Mouse (Mus musculus) intestine, embryonic 16.5 days (tissue): ENCODE results near the gene Amot. TPM values are rescaled to one million over a fixed set of nuclear protein-coding genes. Genes with fewer than 3 reads are reported as not detected.
A peak's percentile ranks its signal among the peaks of the same experiment; 100 is the strongest.

Experiments
- ATAC-seq: fragments of 200-750 bp; cut with Nextera tagmentation; 2 replicates; pipeline ENCODE4 v1.8.0; 2017; ENCODE audit warnings: moderate TSS enrichment, moderate library complexity
- H3K27ac ChIP-seq: fragments of 300-500 bp; sonication (generic); 2 replicates; pipeline ENCODE4 v1.5.1; 2014; ENCODE audit warnings: mild to moderate bottlenecking, low read length
- H3K27me3 ChIP-seq: fragments of 300-500 bp; sonication (generic); replicated peaks from 2 replicates; pipeline ENCODE4 v1.6.1; 2014; ENCODE audit warnings: low read length, control low read depth, mixed read lengths; ENCODE audit not compliant: control insufficient read depth, insufficient read depth
- H3K36me3 ChIP-seq: fragments of 300-500 bp; sonication (generic); 2 replicates; pipeline ENCODE4 v1.6.1; 2014; ENCODE audit warnings: low read length, control low read depth; ENCODE audit not compliant: control insufficient read depth, insufficient read depth
- H3K4me1 ChIP-seq: fragments of 300-500 bp; sonication (generic); 2 replicates; pipeline ENCODE4 v1.6.1; 2014; ENCODE audit warnings: low read length, control low read depth, mixed read lengths; ENCODE audit not compliant: control insufficient read depth, insufficient read depth
- H3K4me2 ChIP-seq: fragments of 300-500 bp; sonication (generic); 2 replicates; pipeline ENCODE4 v1.6.1; 2014; ENCODE audit warnings: low read depth, low read length, control low read depth
- H3K4me3 ChIP-seq: fragments of 300-500 bp; sonication (generic); 2 replicates; pipeline ENCODE4 v1.5.1; 2014; ENCODE audit warnings: mild to moderate bottlenecking, low read length
- H3K9ac ChIP-seq: fragments of 300-500 bp; sonication (generic); 2 replicates; pipeline ENCODE4 v1.6.1; 2014; ENCODE audit warnings: low read depth, low read length
- H3K9me3 ChIP-seq: fragments of 300-500 bp; sonication (generic); 2 replicates; pipeline ENCODE4 v1.6.1; 2016; ENCODE audit warnings: low read length, control low read depth; ENCODE audit not compliant: control insufficient read depth
- WGBS: fragments of 180-500 bp; shearing (Covaris S2); extraction: QIAGEN DNeasy Blood & Tissue Kit; methylation state at CpG from one replicate; pipeline ENCODE4 v1.1.7; 2014; 5-methylcytosine and 5-hydroxymethylcytosine counted together
- polyA plus RNA-seq: library from polyadenylated mRNA; unstranded; fragments of >200 nt; fragmentation: Nextera tagmentation; extraction: Ambion mirVana; gene quantifications from 2 replicates; pipeline ENCODE4 v1.2.1, GENCODE M21; 2015

Amot gene
- polyA plus RNA-seq, 1 experiment from 2014 or later: 14.2 TPM

DNA sequence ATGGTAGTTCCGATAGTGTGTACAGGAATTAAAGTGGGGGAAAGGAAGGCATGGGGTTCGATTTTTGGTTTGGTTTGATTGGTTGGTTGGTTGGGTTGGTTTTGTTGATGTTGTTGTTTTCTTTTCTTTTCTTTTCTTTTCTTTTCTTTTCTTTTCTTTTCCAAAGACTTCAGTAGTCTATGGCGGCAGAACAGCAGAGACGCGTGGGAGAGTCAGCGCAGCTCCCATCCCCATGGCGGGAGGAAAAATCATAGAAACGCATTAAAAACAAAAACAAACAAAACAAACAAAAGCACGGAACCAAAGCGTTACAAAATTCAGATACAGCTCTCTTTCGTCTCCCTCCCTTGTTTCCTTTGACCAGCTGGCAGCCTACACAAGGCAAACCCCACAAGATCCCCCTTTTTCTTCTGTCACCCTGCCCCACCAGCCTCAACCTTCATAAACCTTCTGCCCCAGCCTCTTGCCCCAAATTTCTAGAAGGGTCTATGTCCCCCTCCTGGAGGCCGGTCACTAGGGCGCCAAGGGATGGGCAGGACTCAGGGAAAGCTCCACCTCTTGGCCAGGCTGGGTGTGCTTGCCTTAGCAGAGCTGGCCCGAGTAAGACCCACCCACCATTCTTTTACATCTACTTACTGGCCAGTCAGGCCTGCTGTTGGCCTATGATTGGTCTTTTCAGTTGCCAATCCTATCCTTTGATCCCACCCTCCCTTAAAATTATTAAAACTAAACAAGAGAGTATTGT, 648 bp upstream of the Amot start:
- Histone ChIP-seq H3K4me3 (peak overlapping the region; percentile 58), H3K27me3 (no peaks in the 10 kb centered on the region), H3K4me2 (peak overlapping the region; percentile 50), H3K36me3 (no peaks in the 10 kb centered on the region), H3K9me3 (no peaks in the 10 kb centered on the region), H3K4me1 (no peaks in the 10 kb centered on the region), H3K27ac (peak overlapping the region; percentile 54), H3K9ac (peak overlapping the region; percentile 57; the same call in 1 of the 2 replicates)
- ATAC-seq: peak; percentile 95
- WGBS: 12% methylated on average over 14 of the region's 14 CpGs

DNA sequence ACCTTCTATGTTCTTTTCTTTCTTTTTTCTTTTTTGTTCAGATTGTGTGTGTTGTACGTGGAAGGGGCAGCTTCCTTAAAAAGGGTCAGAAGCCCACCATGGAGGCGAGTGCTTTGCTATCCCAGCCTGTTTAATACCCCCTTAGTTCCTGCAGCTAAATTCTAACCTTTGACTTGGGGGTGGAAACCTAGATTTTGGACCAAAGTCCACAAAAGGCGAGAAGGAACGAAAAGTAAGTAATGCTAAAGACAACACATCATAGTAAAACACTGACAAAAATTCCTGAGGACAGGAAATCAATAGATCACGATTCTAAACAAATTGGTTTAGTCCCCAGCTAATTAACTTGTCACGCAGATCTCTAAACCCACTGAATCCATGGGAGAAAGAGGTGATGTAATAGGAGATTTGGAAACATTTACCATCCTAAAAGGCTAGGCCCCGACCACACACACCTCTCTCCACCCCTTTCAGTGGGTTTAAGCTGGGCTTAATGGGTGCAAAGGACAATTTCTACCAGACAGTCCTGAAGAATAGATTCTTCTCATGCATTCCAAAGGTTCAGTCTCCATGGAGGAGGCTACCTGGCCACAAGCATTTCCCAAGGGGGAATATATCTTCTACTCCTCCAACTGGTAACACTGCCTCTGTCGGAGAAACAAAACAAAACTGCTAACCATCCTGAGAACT, 3.2 kb downstream of the Amot start:
- Histone ChIP-seq H3K27ac (no peak overlapping the region), H3K4me2 (no peak overlapping the region), H3K27me3 (no peaks in the 10 kb centered on the region)

DNA sequence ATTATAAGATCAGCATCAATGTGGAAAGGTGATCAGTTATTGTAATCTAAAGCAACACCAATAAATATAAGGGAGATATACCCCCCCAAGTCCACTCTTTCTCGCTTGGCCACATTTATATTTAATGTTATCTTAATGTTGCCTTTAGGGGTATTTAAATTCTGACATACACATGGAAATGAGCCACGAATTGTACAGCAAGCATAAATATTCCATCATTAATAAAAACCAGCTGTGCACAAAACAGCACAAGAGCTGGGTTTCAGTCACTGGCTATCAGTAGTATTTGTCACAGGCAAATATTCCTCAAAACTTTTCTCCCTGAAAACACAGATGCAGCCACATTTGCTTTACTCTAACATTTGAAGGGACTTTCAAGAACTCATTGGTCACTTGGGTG, 5.9 kb downstream of the Amot start:
- Histone ChIP-seq H3K9ac (no peak overlapping the region), H3K4me1 (no peaks in the 10 kb centered on the region), H3K4me2 (no peak overlapping the region), H3K9me3 (no peaks in the 10 kb centered on the region), H3K27me3 (no peaks in the 10 kb centered on the region), H3K36me3 (no peaks in the 10 kb centered on the region), H3K4me3 (no peak overlapping the region), H3K27ac (no peak overlapping the region)
- 52% methylated on average over 2 of the region's 2 CpGs for WGBS
- no peak for ATAC-seq

More for the DNA sequence above, 3.2 kb downstream of the Amot start:
- Histone ChIP-seq H3K4me3 (no peak overlapping the region), H3K36me3 (no peaks in the 10 kb centered on the region), H3K4me1 (no peaks in the 10 kb centered on the region), H3K9me3 (no peaks in the 10 kb centered on the region), H3K9ac (no peak overlapping the region)
- ATAC-seq: no peak
- WGBS: 57% methylated on average over 8 of the region's 8 CpGs

DNA sequence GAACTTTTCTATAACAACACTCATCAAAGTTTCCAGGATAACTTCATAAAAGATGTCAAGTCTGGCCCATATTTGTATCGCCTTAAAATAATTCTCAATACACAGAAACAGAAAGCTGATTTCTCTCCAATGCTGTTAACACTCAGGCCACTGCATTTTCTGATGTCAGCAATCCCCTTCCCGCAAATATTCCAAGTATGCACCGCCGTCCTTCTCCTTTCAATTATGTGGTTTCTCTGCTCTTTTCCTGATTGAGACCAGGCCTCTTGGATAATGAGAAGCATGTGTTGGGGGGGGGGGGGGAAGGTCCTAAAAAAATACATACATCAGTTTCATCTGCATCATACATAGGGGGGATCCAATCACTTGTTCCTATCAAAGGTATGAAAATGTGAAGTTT, 6.3 kb downstream of the Amot start:
- ATAC-seq: no peak
- H3K4me3 ChIP-seq: no peak overlapping the region
- WGBS: 53% methylated on average over 4 of the region's 4 CpGs

DNA sequence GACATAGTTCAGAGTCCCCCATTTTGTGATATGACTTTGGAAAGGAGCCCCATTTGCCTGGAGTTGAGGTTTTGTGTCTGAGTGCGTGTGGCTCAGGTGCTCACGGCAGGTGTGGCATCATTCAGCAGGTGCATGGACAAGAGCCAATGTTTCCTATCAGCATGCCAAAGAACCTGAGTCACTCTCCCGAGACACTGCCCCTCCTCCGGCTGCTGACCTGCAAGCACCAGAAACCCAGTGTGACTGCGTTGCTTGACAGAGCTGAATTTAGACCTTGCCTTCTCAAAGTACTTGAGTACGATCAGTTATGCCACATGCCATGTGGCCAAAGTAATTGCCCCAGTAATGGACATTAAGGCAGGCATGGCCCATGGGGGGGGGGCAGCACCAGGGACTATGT, 7.5 kb downstream of the Amot start:
- WGBS: 79% methylated on average over 6 of the region's 6 CpGs
- Histone ChIP-seq H3K27ac (no peak overlapping the region), H3K27me3 (no peaks in the 10 kb centered on the region), H3K9ac (no peak overlapping the region), H3K36me3 (no peaks in the 10 kb centered on the region), H3K4me2 (no peak overlapping the region), H3K4me1 (no peaks in the 10 kb centered on the region), H3K4me3 (no peak overlapping the region), H3K9me3 (no peaks in the 10 kb centered on the region)
- peak; percentile 91 for ATAC-seq

More for the DNA sequence above, 6.3 kb downstream of the Amot start:
- H3K36me3 ChIP-seq: no peaks in the 10 kb centered on the region
- H3K27ac ChIP-seq: no peak overlapping the region
- H3K4me1 ChIP-seq: no peaks in the 10 kb centered on the region
- no peaks in the 10 kb centered on the region for H3K9me3 ChIP-seq
- no peaks in the 10 kb centered on the region for H3K27me3 ChIP-seq
- H3K4me2 ChIP-seq: no peak overlapping the region
- no peak overlapping the region for H3K9ac ChIP-seq

DNA sequence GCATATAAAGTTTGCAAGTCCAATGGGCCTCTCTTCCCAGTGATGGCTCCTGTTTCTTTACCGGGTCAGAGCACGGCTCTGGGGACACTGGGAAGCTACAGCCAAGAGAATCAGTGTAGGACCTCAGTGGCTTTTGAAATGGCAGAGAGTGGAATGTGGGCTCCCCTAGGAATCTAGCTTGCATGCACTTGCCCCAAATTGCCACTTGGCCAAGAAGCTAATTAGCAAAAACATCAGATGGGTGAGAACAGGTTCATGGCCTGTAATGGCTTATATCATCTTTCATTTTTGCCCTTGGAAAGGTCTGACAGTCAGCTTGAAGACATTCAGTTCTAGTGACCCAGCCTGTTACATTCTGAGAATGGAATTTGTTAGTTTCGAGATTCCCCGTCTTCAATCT, 9.6 kb downstream of the Amot start:
- 88% methylated on average over 4 of the region's 4 CpGs for WGBS
- no peak for ATAC-seq

DNA sequence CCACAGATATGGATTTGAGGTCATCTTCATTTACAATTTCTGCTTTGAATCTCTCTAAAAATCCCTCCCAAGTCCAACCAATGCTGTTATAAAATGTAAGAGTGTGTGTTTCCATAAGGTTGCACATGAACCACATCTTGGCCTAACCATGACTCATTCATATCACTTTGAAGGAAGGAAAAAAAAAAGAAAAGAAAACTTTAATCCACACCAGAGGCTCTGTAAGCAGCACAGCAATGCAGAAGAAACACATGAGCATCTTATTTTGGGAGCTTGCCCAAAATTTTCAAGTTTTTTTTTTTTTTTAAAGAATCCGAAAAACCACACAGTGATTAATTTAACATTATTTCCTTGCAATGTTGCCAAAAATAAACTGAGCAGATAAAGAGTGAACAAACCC, 14.2 kb downstream of the Amot start:
- no peaks in the 10 kb centered on the region for H3K9me3 ChIP-seq
- WGBS: 47% methylated on average over 1 of the region's 1 CpGs
- no peak overlapping the region for H3K4me3 ChIP-seq
- no peak for ATAC-seq
- no peaks in the 10 kb centered on the region for H3K4me1 ChIP-seq
- no peak overlapping the region for H3K27ac ChIP-seq
- no peak overlapping the region for H3K9ac ChIP-seq
- H3K4me2 ChIP-seq: no peak overlapping the region
- no peaks in the 10 kb centered on the region for H3K27me3 ChIP-seq
- H3K36me3 ChIP-seq: 0 out of 2 replicates have a peak, but pooled peaks cover 3% of the 10 kb centered on the region

More for the DNA sequence above, 9.6 kb downstream of the Amot start:
- H3K27ac ChIP-seq: no peak overlapping the region
- no peaks in the 10 kb centered on the region for H3K36me3 ChIP-seq
- H3K9me3 ChIP-seq: no peaks in the 10 kb centered on the region
- no peaks in the 10 kb centered on the region for H3K27me3 ChIP-seq
- H3K9ac ChIP-seq: no peak overlapping the region
- no peaks in the 10 kb centered on the region for H3K4me1 ChIP-seq
- H3K4me3 ChIP-seq: no peak overlapping the region
- H3K4me2 ChIP-seq: no peak overlapping the region

DNA sequence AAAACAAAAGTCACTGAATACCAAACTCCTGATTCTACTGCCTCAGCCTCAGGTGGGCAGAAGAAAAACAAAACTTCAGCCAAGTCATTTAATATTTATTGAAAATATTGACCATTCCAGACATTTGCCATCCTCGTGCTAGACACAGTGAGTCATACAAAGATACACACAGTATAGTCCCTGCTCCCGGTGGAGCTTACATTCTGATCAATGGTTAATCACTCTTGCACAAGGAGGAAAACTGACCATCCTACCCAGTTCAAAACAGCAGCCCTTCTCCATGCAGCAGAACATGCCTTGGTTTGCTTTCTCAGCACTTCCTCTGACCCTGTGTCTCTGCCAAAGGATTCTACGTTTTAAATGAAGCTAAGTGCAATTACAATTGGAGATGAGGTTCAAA, 14.6 kb downstream of the Amot start:
- Histone ChIP-seq H3K4me1 (no peaks in the 10 kb centered on the region), H3K27me3 (no peaks in the 10 kb centered on the region), H3K4me2 (no peak overlapping the region), H3K9ac (no peak overlapping the region), H3K9me3 (no peaks in the 10 kb centered on the region), H3K27ac (no peak overlapping the region), H3K4me3 (no peak overlapping the region), H3K36me3 (0 out of 2 replicates have a peak, but pooled peaks cover 3% of the 10 kb centered on the region)
- 59% methylated on average over 3 of the region's 3 CpGs for WGBS
- peak; percentile 59; the same call in 1 of the 2 replicates for ATAC-seq

DNA sequence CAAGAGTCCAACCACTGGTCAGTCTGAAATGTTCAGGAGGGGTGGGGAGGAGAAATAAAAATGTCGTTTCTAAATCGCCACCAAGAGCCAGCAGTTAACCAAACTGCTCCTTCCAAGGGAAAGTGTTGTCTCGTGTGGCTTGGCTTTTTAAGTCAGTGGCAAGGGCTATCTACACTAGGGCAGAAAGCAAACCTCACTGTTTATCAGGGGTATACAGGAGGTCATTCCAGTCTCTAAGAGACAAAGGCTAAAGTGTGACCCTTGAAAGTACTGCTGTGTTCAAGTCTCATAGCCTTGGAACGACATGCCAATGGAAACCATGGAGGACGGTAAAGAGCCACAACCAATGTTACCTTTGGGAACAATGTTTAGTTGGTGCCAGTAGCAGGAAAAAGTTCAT, 15.0 kb downstream of the Amot start:
- Histone ChIP-seq H3K27ac (no peak overlapping the region), H3K4me3 (no peak overlapping the region), H3K4me1 (no peaks in the 10 kb centered on the region; the same call in 1 of the 2 replicates), H3K9ac (no peak overlapping the region), H3K9me3 (no peaks in the 10 kb centered on the region), H3K27me3 (no peaks in the 10 kb centered on the region), H3K36me3 (0 out of 2 replicates have a peak, but pooled peaks cover 3% of the 10 kb centered on the region), H3K4me2 (no peak overlapping the region)
- WGBS: 83% methylated on average over 5 of the region's 5 CpGs
- ATAC-seq: no peak
